Mouse (Mus musculus) small intestine, adult 2 months (tissue): Measurements from ENCODE around the gene Hcrt.

Experiments
- CTCF ChIP-seq: fragments of 200-500 bp; IDR thresholded peaks from 2 replicates; pipeline ENCODE4 v1.5.1; 2012; ENCODE audit warnings: low read depth, mild to moderate bottlenecking, control low read depth, inconsistent platforms, low read length, moderate library complexity, mixed read lengths; ENCODE audit not compliant: insufficient replicate concordance, insufficient read length; ENCODE audit errors: extremely low read depth
- POLR2A ChIP-seq: fragments of 200-500 bp; IDR thresholded peaks from 2 replicates; pipeline ENCODE4 v1.6.1; 2012; ENCODE audit warnings: low read depth, mild to moderate bottlenecking, control low read depth, inconsistent platforms, low read length, moderate library complexity

GRCm38 (mm10) chr11:100811132-100811531 is 48.4 kb upstream of the Hcrt start:
- no peak for TF ChIP-seq CTCF
- TF ChIP-seq POLR2A = no peak
